Mouse (Mus musculus) lung, postnatal 0 days (tissue): ENCODE measurements at regions not wholly inside any gene's neighbourhood (a gene's known extent, or its start where the extent isn't known, plus 50 kb on each side); places are given as distances from the start of the nearest gene placed in this dataset.
"Not testable (repeated sequence)": the region's sequence is repeated elsewhere in the genome, so short reads cannot be mapped to it uniquely, and the experiment has no call there.

ENCODE experiments used
- CTCF ChIP-seq: IDR thresholded peaks from 2 replicates; pipeline ENCODE4 v1.5.1; 2016; ENCODE audit warnings: antibody characterized with exemption, mild to moderate bottlenecking
- EP300 ChIP-seq: IDR thresholded peaks from 2 replicates; pipeline ENCODE4 v1.6.1; 2016; ENCODE audit warnings: antibody characterized with exemption, mild to moderate bottlenecking, control low read depth

DNA sequence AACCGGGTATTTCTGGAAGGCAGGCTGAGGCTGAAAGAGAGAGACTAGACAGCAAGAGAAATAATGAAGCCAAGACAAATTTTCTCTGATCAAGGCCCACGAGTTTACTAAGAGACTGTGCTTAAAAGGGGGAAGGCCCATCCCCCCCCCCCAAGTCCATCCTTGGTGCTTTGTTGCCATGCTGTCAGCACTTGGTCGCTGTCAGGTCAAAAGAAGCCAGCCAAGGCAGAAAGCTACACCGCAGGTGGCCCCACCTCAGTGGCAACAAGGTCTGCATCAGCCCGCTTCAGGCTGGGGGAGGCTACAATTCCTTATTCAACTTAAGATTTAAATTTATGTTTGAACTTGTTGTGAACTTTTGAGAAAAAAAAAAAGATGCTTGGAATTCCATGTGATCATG, 84.3 kb downstream of the Alg10b start:
- not testable (repeated sequence) for TF ChIP-seq CTCF, EP300
